Mouse (Mus musculus) left cerebral cortex, postnatal 25 days (tissue): ENCODE data around the gene Man1b1. TPM values are rescaled to one million over a fixed set of nuclear protein-coding genes. Genes with fewer than 3 reads are reported as not detected.

Source experiments
- DNase-seq, 2 experiments: peaks; one replicate each; pipeline ENCODE4 v3.0.0; 2022; ENCODE audit warnings: low spot score in 2 of 2, mixed read lengths in 1 of 2
- intact Hi-C: fragments of 180-260 bp; cut with DNase I; formaldehyde crosslinking; loops from one replicate; pipeline ENCODE4 v1.15.1; 2025
- total RNA-seq, 2 experiments: library from RNA; stranded (reverse); gene quantifications; 2 replicates each; pipeline ENCODE4 v1.2.3; 2021

The Man1b1 gene
- total RNA-seq, 2 experiments from 2014 or later = 55.0 to 59.5 TPM

- intact Hi-C loops = no loop called here
- peak; percentile 87 to 91 for DNase-seq
These were observed 24.3 kb downstream of the Man1b1 start, which contains the start of gene Dpp7 for GRCm38 (mm10) chr2:25356208-25357079. Gene Dpp7 (minus strand): TSS chr2:25356359.

- no peak for DNase-seq
- intact Hi-C loops = no loop called here
These were observed 27.7 kb downstream of the Man1b1 start for GRCm38 (mm10) chr2:25359848-25360247.

GRCm38 (mm10) chr2:25363478-25364178 is 31.5 kb downstream of the Man1b1 start:
- intact Hi-C loops = no loop called here

GRCm38 (mm10) chr2:25364313-25364712 is 32.2 kb downstream of the Man1b1 start:
- DNase-seq = no peak
- intact Hi-C loops = no loop called here

More at GRCm38 (mm10) chr2:25363478-25364178, 31.5 kb downstream of the Man1b1 start:
- DNase-seq = no peak

DNA sequence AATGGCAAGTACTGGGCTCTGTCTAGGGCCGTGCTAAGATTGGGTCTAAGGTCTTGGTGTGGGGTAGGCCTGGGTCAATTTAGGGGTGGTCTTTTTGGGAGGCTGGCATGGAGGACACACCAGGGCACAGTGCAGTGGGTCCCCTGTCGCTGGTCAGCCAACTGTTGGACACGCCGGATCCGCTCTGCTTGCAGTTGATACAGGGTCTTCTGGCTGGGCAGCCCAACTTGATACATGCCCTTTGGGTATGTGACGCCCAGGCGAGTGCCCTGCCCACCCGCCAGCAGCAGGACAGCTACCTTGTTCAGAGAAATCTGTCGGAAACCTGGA is 32.6 kb downstream of the Man1b1 start:
- no peak for DNase-seq
- intact Hi-C loops = loop anchor here (5.0 kb wide), 1 partner anchor 38 kb away; no protein-coding TSS in a partner anchor

GRCm38 (mm10) chr2:25365091-25365761 is 33.1 kb downstream of the Man1b1 start, which contains the start of gene Uap1l1:
Gene Uap1l1 (minus strand): TSS chr2:25365682.
- peak; percentile 60 to 62 for DNase-seq
- intact Hi-C loops = loop anchor here (5.0 kb wide), 1 partner anchor 37 kb away; no protein-coding TSS in a partner anchor

DNA sequence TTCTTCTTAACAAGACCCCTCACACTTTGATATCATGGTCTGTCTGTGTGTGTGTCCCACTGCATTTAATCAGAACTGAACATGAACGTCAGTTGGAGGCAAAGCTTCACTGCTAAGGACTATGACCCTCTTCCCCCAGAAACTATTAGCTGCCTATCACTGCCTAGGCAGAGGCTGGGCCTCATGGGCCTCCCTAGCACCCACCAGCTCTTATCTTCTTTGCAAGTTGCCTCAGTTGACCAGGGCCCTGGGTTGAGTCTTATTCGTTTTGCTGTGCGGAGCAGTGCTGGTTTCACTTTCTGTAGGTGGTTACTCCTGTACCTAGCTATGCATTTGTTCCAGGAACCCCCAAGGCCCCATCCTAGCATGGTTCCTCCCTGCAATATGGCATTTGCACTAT is 37.9 kb downstream of the Man1b1 start:
- intact Hi-C loops = loop anchor here (5.0 kb wide), 1 partner anchor 32 kb away; no protein-coding TSS in a partner anchor
- DNase-seq = no peak

DNA sequence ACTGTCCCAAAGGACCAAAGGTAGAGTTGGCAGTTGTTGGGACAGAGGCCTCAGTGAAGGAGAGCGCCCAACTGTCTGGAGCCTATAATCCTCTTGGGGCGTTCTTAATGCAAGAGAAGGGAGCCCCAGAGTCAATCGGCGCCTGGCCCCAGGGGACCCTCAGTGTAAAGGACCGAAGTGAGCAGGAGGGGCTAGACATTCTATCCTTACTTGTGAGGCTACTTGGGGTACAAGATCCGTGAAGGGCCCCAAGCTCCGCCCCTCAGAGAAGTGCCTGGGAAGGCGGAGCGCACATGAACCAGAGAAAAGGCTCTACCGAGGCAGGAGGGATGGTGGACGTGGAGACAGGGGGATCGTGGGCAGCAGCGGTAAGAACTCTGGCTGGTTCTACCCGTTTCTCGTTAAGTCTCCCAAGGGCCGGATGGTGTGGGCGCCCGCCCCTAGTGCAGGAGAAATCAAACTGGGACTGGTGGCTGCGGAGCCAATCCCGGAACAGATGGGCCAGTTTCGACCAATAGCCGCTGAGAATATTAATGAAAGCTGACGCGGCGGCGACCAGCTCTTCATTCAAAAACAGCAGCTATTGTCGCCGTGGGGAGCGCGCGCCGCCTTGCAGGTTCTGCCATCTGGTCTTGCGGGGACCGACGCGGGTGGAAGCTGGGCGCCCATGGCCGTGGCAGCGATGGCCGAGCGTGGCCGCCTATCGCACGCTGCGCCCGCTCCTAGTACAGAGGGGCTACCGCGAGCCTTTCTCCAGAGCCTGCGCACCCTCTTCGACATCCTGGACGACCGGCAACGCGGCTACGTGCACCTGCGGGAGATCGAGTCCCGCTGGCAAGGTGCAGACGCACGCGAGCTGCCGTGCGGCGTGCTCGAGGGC is 39.9 kb downstream of the Man1b1 start, which contains the start of gene Sapcd2:
Gene Sapcd2 (plus strand): TSS at position 558 of the 880 bp plus-strand sequence.
- DNase-seq = peak; percentile 89 to 96
- intact Hi-C loops = no loop called here

GRCm38 (mm10) chr2:25372644-25373391 is 40.7 kb downstream of the Man1b1 start:
- no peak for DNase-seq
- intact Hi-C loops = no loop called here

GRCm38 (mm10) chr2:25373431-25373830 is 41.3 kb downstream of the Man1b1 start:
- intact Hi-C loops = no loop called here
- no peak for DNase-seq

DNA sequence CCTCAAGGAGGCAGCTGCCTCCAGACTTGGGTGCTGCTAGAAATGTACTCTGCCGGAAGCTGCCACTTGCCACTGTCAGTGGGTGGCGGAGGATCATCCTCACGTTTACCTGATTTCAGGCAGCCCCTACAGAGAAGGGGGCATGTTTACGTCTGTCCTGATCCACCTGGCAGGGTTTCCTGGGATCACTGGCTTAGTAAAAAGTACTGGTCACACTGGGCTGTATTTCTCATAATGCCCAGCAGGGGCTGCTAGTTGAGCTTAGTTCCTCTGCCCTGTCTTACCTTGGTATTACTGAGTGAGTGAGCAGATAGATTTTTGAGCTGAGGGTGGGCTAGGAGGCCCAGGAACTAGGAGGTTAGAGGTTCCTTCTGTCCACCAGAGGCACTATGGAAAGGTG is 44.5 kb downstream of the Man1b1 start:
- intact Hi-C loops = loop anchor here (2.0 kb wide), 1 partner anchor 24 kb away; no protein-coding TSS in a partner anchor
- DNase-seq = peak; percentile 57 to 59

DNA sequence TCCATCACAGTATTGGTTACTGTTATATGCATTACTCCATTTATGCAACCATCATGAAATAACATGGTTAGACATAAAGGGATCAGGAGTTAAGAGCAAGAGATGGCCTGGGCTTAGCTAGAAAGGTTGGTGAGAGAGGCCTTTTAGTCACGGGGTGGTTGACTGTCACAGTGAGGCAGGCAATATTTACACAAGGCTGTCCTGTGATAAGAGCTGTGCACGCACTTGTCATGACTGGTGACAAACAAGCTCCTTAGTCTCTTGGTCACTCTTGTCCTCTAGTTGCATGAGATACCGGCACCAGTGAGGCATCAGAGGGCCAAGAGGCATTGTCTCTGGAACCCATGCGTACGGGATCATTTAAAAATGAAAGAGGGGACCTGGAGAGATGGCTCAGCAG is 52.4 kb downstream of the Man1b1 start:
- intact Hi-C loops = no loop called here
- DNase-seq = no peak

- intact Hi-C loops = no loop called here
- DNase-seq = no peak
These were observed 59.1 kb downstream of the Man1b1 start for GRCm38 (mm10) chr2:25391266-25391665.

DNA sequence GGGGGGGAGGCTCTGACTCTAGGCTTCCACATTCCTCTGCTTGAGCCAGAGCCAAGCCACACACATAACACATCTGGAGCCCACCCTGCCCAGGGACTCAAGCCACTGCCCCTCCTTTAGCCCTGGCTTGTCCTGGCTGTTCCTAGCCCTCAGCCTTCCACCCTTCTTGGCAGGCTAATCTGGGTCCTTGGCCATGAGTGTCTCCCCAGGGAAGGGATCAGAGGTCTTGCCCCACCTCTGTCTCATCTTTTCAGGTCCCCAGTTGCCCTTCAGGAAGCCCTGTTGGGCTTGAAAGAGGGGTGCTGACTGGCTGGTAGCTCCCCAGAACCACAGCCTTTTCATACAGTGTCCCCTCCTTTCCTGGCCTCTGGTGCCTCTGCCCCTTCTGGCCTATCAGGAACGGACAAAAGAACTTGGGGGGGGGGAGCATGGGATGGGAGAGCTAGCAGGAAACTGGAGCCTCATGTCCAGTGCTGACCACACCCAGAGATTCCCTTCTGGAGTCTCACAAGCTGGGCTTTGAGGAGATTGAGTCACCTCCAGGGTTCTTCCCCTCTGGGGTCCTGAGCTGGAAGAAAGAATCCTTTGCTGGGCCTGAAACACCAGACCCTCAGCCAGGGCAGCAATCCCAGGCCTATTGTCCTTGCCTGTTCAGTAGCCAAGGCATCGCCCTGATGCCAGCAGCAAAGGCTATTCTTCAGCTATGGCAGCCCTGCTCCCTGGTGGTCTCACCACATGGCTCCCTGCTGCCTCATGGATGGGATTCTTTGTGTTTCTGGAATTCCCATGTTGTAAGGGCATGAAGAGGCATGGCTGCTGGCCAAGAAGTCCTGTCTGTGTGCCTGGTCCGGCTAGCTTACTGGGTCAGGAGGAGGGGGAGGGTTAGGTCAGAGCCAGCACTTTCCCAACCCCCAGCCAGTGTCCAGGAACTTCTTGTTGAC is 62.4 kb downstream of the Man1b1 start:
- intact Hi-C loops = no loop called here
- DNase-seq = peak in 1 of 2 experiments; percentile 37

DNA sequence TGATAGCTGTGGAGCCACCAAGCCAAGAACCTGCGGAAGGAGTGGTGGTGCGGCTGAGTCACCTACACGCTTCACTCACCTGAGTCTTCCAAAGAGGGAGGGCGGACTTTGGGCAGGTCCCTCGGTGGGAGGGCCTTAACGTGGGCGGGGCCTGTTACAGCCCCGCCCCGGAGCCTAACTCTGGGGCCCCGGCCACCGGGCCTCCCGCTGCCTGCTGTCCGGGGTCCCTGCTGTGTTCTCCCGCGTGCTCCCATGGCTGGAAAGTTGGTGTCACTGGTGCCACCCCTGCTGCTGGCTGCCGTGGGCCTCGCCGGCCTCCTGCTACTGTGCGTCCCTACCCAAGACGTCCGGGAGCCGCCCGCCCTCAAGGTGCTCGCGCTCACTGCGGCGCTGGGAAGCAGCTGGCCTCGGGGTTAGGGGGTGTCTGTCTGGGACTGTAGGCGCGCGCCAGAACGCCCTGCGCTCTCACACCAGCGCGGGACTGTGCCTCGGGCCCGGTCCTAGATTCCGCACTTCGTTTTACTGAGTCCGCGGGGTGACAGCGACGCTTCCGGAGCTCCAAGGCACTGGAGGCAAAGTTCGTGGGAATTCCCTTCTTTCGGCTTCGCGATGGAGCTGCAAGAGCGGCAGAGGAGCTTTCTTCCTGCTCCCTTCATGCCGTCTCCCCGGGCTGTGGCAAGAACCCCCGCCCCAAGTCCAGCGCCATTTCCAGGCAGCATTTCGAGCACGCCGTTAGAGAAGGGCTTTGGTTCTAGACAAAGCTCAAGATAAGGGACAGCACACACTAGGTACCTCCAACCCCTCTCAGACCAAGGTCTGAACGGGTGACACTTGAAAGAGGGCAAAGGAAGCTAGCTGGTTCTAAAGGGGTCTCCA is 63.8 kb downstream of the Man1b1 start, which contains the start of gene Entpd2:
Gene Entpd2 (plus strand): TSS at position 154 of the 876 bp plus-strand sequence.
- no peak for DNase-seq
- intact Hi-C loops = no loop called here

- peak in 1 of 2 experiments; percentile 33 for DNase-seq
- intact Hi-C loops = no loop called here
These were observed 64.5 kb downstream of the Man1b1 start for GRCm38 (mm10) chr2:25396597-25396983.
